Mouse (Mus musculus): Measurements from ENCODE around the gene Bpifb2.

GRCm38 (mm10) chr2:153917930-153918329 is 43.1 kb downstream of the Bpifb2 start, which contains the start of gene Bpifb3:
- no peak for TF ChIP-seq POLR2A (IDR thresholded peaks at IDR 0.05; ENCODE audit: borderline replicate concordance, extremely low read depth, insufficient read depth, insufficient read length, poor library complexity, severe bottlenecking)
- TF ChIP-seq CTCF (IDR thresholded peaks at IDR 0.05; ENCODE audit: borderline replicate concordance, extremely low read depth, insufficient read depth, insufficient read length), result no peak
